Mouse (Mus musculus) forebrain, embryonic 12.5 days (tissue): Measurements from ENCODE around the gene Capn8. TPM values are rescaled to one million over a fixed set of nuclear protein-coding genes. Genes with fewer than 3 reads are reported as not detected.

Source experiments
- ATAC-seq: fragments of 200-750 bp; cut with Nextera tagmentation; 2 replicates; pipeline ENCODE4 v1.8.0; 2017; ENCODE audit warnings: moderate TSS enrichment; ENCODE audit not compliant: low FRiP score
- H3K27ac ChIP-seq: fragments of 300-500 bp; sonication (generic); 2 replicates; pipeline ENCODE4 v1.5.1; 2016; ENCODE audit warnings: mild to moderate bottlenecking
- H3K27me3 ChIP-seq: fragments of 300-500 bp; sonication (generic); 2 replicates; pipeline ENCODE4 v1.6.1; 2016; ENCODE audit warnings: mild to moderate bottlenecking
- H3K36me3 ChIP-seq: fragments of 300-500 bp; sonication (generic); replicated peaks from 2 replicates; pipeline ENCODE4 v1.6.1; 2016; ENCODE audit warnings: mild to moderate bottlenecking
- H3K4me1 ChIP-seq: fragments of 300-500 bp; sonication (generic); 2 replicates; pipeline ENCODE4 v1.6.1; 2016
- H3K4me2 ChIP-seq: fragments of 300-500 bp; sonication (generic); 2 replicates; pipeline ENCODE4 v1.6.1; 2016; ENCODE audit warnings: mild to moderate bottlenecking, moderate library complexity
- H3K4me3 ChIP-seq: fragments of 300-500 bp; sonication (generic); replicated peaks from 2 replicates; pipeline ENCODE4 v1.5.1; 2016; ENCODE audit warnings: mild to moderate bottlenecking
- H3K9ac ChIP-seq: fragments of 300-500 bp; sonication (generic); 2 replicates; pipeline ENCODE4 v1.6.1; 2016; ENCODE audit warnings: mild to moderate bottlenecking
- H3K9me3 ChIP-seq: fragments of 300-500 bp; sonication (generic); 2 replicates; pipeline ENCODE4 v1.6.1; 2016
- WGBS: fragments of 180-500 bp; shearing (Covaris S2); methylation state at CpG from one replicate; pipeline ENCODE4 v1.1.7; 2016; 5-methylcytosine and 5-hydroxymethylcytosine counted together
- polyA plus RNA-seq: library from polyadenylated mRNA; unstranded; fragments of >200 nt; fragmentation: Nextera tagmentation; extraction: Ambion mirVana; gene quantifications from 2 replicates; pipeline ENCODE4 v1.2.1, GENCODE M21; 2016

Capn8 gene
- polyA plus RNA-seq, 1 experiment from 2014 or later = 0.08 TPM

GRCm38 (mm10) chr1:182559530-182559929 lies 5.3 kb upstream of the Capn8 start:
- Histone ChIP-seq H3K4me1 (peaks cover 6% of the 10 kb centered on the region; the same call in 1 of the 2 replicates), H3K9ac (no peak overlapping the region), H3K4me3 (no peak overlapping the region), H3K27ac (no peak overlapping the region), H3K27me3 (peaks cover 25% of the 10 kb centered on the region), H3K4me2 (no peak overlapping the region), H3K9me3 (no peaks in the 10 kb centered on the region), H3K36me3 (no peaks in the 10 kb centered on the region)
- ATAC-seq = no peak
- 87% methylated on average over 11 of the region's 11 CpGs for WGBS

GRCm38 (mm10) chr1:182560390-182561098 lies 4.3 kb upstream of the Capn8 start:
- H3K4me1 ChIP-seq = peaks cover 6% of the 10 kb centered on the region; the same call in 1 of the 2 replicates
- no peaks in the 10 kb centered on the region for H3K36me3 ChIP-seq
- no peak overlapping the region for H3K27ac ChIP-seq
- no peak overlapping the region for H3K4me2 ChIP-seq
- H3K27me3 ChIP-seq = peaks cover 34% of the 10 kb centered on the region
- no peak overlapping the region for H3K4me3 ChIP-seq
- H3K9ac ChIP-seq = no peak overlapping the region
- H3K9me3 ChIP-seq = no peaks in the 10 kb centered on the region
- WGBS = 22% methylated on average over 3 of the region's 3 CpGs
- peak; percentile 69 for ATAC-seq

- Histone ChIP-seq H3K9ac (no peak overlapping the region), H3K9me3 (no peaks in the 10 kb centered on the region), H3K27me3 (peaks cover 41% of the 10 kb centered on the region), H3K36me3 (no peaks in the 10 kb centered on the region), H3K4me2 (no peak overlapping the region), H3K27ac (no peak overlapping the region), H3K4me3 (no peak overlapping the region), H3K4me1 (peaks cover 6% of the 10 kb centered on the region; the same call in 1 of the 2 replicates)
- WGBS = 78% methylated on average over 11 of the region's 11 CpGs
- no peak for ATAC-seq
These were observed 2.8 kb upstream of the Capn8 start for GRCm38 (mm10) chr1:182561945-182562514.

GRCm38 (mm10) chr1:182562576-182563370 lies 2.0 kb upstream of the Capn8 start:
- Histone ChIP-seq H3K9ac (no peak overlapping the region), H3K4me1 (peaks cover 6% of the 10 kb centered on the region; the same call in 1 of the 2 replicates), H3K4me3 (no peak overlapping the region), H3K36me3 (no peaks in the 10 kb centered on the region), H3K27ac (no peak overlapping the region), H3K9me3 (no peaks in the 10 kb centered on the region), H3K27me3 (peaks cover 48% of the 10 kb centered on the region), H3K4me2 (no peak overlapping the region)
- WGBS = 53% methylated on average over 16 of the region's 16 CpGs
- 0 out of 2 replicates have a peak, but pooled peaks have one; percentile 18 for ATAC-seq

- no peak for ATAC-seq
- no peak overlapping the region for H3K4me2 ChIP-seq
- no peak overlapping the region for H3K27ac ChIP-seq
- H3K36me3 ChIP-seq = no peaks in the 10 kb centered on the region
- no peaks in the 10 kb centered on the region for H3K9me3 ChIP-seq
- peaks cover 3% of the 10 kb centered on the region; the same call in 1 of the 2 replicates for H3K4me1 ChIP-seq
- peaks cover 59% of the 10 kb centered on the region for H3K27me3 ChIP-seq
- H3K4me3 ChIP-seq = no peak overlapping the region
- no peak overlapping the region for H3K9ac ChIP-seq
- 92% methylated on average over 6 of the region's 6 CpGs for WGBS
These were observed 586 bp downstream of the Capn8 start for GRCm38 (mm10) chr1:182565351-182565835.

- H3K4me2 ChIP-seq = no peak overlapping the region
- no peak overlapping the region; the same call in 1 of the 2 replicates for H3K9ac ChIP-seq
- no peaks in the 10 kb centered on the region for H3K9me3 ChIP-seq
- no peaks in the 10 kb centered on the region for H3K36me3 ChIP-seq
- peaks cover 53% of the 10 kb centered on the region for H3K27me3 ChIP-seq
- WGBS = 85% methylated on average over 3 of the region's 3 CpGs
- no peak overlapping the region for H3K27ac ChIP-seq
- H3K4me1 ChIP-seq = peaks cover 23% of the 10 kb centered on the region
- no peak for ATAC-seq
- no peak overlapping the region for H3K4me3 ChIP-seq
These were observed 6.3 kb downstream of the Capn8 start for GRCm38 (mm10) chr1:182571148-182571547.

GRCm38 (mm10) chr1:182571973-182572372 lies 7.2 kb downstream of the Capn8 start:
- no peak overlapping the region for H3K9ac ChIP-seq
- H3K4me1 ChIP-seq = peaks cover 23% of the 10 kb centered on the region
- H3K4me2 ChIP-seq = no peak overlapping the region
- no peak for ATAC-seq
- no peak overlapping the region for H3K27ac ChIP-seq
- no peaks in the 10 kb centered on the region for H3K9me3 ChIP-seq
- 64% methylated on average over 11 of the region's 11 CpGs for WGBS
- no peaks in the 10 kb centered on the region for H3K36me3 ChIP-seq
- no peak overlapping the region for H3K4me3 ChIP-seq
- peaks cover 55% of the 10 kb centered on the region for H3K27me3 ChIP-seq

GRCm38 (mm10) chr1:182573856-182574665 lies 9.3 kb downstream of the Capn8 start:
- Histone ChIP-seq H3K9me3 (no peaks in the 10 kb centered on the region), H3K27ac (peak overlapping the region; percentile 90), H3K4me3 (no peak overlapping the region), H3K27me3 (peaks cover 65% of the 10 kb centered on the region), H3K4me2 (peak overlapping the region; percentile 13; the same call in 1 of the 2 replicates), H3K36me3 (no peaks in the 10 kb centered on the region), H3K4me1 (peaks cover 23% of the 10 kb centered on the region), H3K9ac (no peak overlapping the region; the same call in 1 of the 2 replicates)
- peak; percentile 75 for ATAC-seq
- 4% methylated on average over 8 of the region's 8 CpGs for WGBS

GRCm38 (mm10) chr1:182574666-182575049 lies 9.9 kb downstream of the Capn8 start:
- Histone ChIP-seq H3K4me3 (no peak overlapping the region), H3K36me3 (no peaks in the 10 kb centered on the region), H3K4me2 (peak overlapping the region; percentile 8; the same call in 1 of the 2 replicates), H3K4me1 (peaks cover 23% of the 10 kb centered on the region), H3K9me3 (no peaks in the 10 kb centered on the region), H3K9ac (no peak overlapping the region), H3K27me3 (peaks cover 68% of the 10 kb centered on the region), H3K27ac (peak overlapping the region; percentile 90)
- 22% methylated on average over 4 of the region's 4 CpGs for WGBS
- peak; percentile 12; the same call in 1 of the 2 replicates for ATAC-seq

- no peaks in the 10 kb centered on the region for H3K36me3 ChIP-seq
- H3K4me3 ChIP-seq = no peak overlapping the region
- no peak for ATAC-seq
- H3K9me3 ChIP-seq = no peaks in the 10 kb centered on the region
- H3K4me1 ChIP-seq = peaks cover 6% of the 10 kb centered on the region
- no peak overlapping the region for H3K9ac ChIP-seq
- no peak overlapping the region for H3K27ac ChIP-seq
- no peak overlapping the region for H3K4me2 ChIP-seq
- peaks cover 66% of the 10 kb centered on the region for H3K27me3 ChIP-seq
- 85% methylated on average over 6 of the region's 6 CpGs for WGBS
These were observed 19.4 kb downstream of the Capn8 start for GRCm38 (mm10) chr1:182584169-182584568.

GRCm38 (mm10) chr1:182585162-182585840 lies 20.5 kb downstream of the Capn8 start:
- Histone ChIP-seq H3K27me3 (peaks cover 63% of the 10 kb centered on the region), H3K27ac (no peak overlapping the region), H3K9me3 (no peaks in the 10 kb centered on the region), H3K4me2 (peak overlapping the region; percentile 47), H3K4me1 (peaks cover 6% of the 10 kb centered on the region), H3K9ac (no peak overlapping the region), H3K4me3 (0 out of 2 replicates have a peak overlapping the region, but pooled peaks have one; percentile 14), H3K36me3 (no peaks in the 10 kb centered on the region)
- ATAC-seq = no peak
- 20% methylated on average over 16 of the region's 16 CpGs for WGBS
